Mouse (Mus musculus): Measurements from ENCODE around the gene Adcy1. TPM values are rescaled to one million over a fixed set of nuclear protein-coding genes. Genes with fewer than 3 reads are reported as not detected.

The Adcy1 gene
- not detected in 4 replicates for total RNA-seq (2023)

GRCm38 (mm10) chr11:7063001-7063584, at the start of gene Adcy1:
Gene Adcy1 (plus strand): TSS chr11:7063489.

GRCm38 (mm10) chr11:7188469-7188868, 125.2 kb downstream of the Adcy1 start, which contains the start of gene Gm11985:
Gene Gm11985 (minus strand): TSS chr11:7188569.

GRCm38 (mm10) chr11:7197491-7197941, 134.2 kb downstream of the Adcy1 start, which contains the start of gene Igfbp1:
Gene Igfbp1 (plus strand): TSS chr11:7197782.

GRCm38 (mm10) chr11:7213501-7214341, 150.4 kb downstream of the Adcy1 start, which contains the start of gene Igfbp3:
Gene Igfbp3 (minus strand): TSS chr11:7213923.

Other genes starting within 250 kb of the Adcy1 start
- gene Gm11983, start 225.8 kb upstream of the Adcy1 start, total RNA-seq (2023), result not detected in 4 replicates
- gene Gm11985, start 125.1 kb downstream of the Adcy1 start, total RNA-seq (2023), result not detected in 4 replicates
- gene Igfbp1, start 134.3 kb downstream of the Adcy1 start, total RNA-seq (2023), result not detected in 4 replicates
- gene Igfbp3, start 150.4 kb downstream of the Adcy1 start, total RNA-seq (2023), result 0.30 TPM in 1 of 4 replicates, not detected in the others